Mouse (Mus musculus) heart, postnatal 36 days (tissue): ENCODE results near the gene Gfap. TPM values are rescaled to one million over a fixed set of nuclear protein-coding genes. Genes with fewer than 3 reads are reported as not detected.

Experiments
- DNase-seq, 2 experiments: peaks; one replicate each; pipeline ENCODE4 v3.0.0; 2021 to 2022
- intact Hi-C: fragments of 180-260 bp; cut with DNase I; formaldehyde crosslinking; loops from one replicate; pipeline ENCODE4 v1.15.1; 2025
- total RNA-seq, 2 experiments: library from RNA; stranded (reverse); gene quantifications; 2 replicates each; pipeline ENCODE4 v1.2.3; 2021

Gene Gfap
- total RNA-seq, 2 experiments from 2014 or later = 0.19 to 0.31 TPM

DNA sequence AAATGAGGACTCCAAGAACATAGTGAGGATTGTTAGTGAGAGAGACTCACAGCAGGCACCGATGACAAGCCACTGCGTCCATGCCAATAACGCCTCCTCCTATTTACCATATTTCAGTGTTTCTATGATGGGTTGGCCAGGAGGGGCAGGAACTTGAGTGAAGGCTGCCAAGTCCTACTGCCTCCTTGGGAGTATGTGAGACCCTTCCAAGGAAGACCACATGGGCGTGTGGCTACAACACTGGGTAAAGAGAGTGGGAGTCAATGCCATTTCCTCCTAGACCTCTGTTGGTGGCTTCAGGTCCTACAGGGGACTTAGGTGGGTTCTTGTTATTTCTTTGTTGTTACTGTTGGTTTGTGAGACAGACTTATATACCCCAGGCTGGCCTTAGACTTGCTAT, 487 bp upstream of the Gfap start:
- DNase-seq = no peak
- intact Hi-C loops = loop anchor here (1.0 to 10.0 kb wide), 3 partner anchors 92 to 424 kb away; no protein-coding TSS in a partner anchor

- intact Hi-C loops = loop anchor here (2.0 kb wide), 1 partner anchor 254 kb away; no protein-coding TSS in a partner anchor
- no peak for DNase-seq
These were observed 2.3 kb downstream of the Gfap start for GRCm38 (mm10) chr11:102898408-102898807.

- DNase-seq = no peak
- intact Hi-C loops = no loop called here
These were observed 4.1 kb downstream of the Gfap start for GRCm38 (mm10) chr11:102896641-102897040.

- DNase-seq = no peak
- intact Hi-C loops = no loop called here
These were observed 4.9 kb downstream of the Gfap start for GRCm38 (mm10) chr11:102895779-102896178.

DNA sequence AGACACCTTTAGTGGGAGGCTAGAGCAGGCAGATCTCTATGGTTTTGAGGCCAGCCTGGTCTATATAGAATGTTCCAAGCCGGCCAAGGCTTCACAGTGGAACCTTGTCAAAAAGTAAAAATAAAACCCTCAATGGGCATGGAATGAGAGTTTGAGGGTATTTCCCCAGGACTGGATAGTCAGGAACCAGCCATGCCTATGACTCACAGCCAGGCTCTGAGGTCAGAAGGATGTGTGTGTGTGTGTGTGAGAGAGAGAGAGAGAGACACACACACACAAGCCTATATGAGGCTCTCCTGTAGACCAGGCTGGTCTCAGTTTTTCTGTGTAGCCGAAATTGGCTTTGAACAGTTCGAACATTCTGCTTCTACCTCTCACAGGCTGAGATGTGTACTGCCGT, 6.0 kb downstream of the Gfap start:
- DNase-seq = no peak
- intact Hi-C loops = no loop called here

DNA sequence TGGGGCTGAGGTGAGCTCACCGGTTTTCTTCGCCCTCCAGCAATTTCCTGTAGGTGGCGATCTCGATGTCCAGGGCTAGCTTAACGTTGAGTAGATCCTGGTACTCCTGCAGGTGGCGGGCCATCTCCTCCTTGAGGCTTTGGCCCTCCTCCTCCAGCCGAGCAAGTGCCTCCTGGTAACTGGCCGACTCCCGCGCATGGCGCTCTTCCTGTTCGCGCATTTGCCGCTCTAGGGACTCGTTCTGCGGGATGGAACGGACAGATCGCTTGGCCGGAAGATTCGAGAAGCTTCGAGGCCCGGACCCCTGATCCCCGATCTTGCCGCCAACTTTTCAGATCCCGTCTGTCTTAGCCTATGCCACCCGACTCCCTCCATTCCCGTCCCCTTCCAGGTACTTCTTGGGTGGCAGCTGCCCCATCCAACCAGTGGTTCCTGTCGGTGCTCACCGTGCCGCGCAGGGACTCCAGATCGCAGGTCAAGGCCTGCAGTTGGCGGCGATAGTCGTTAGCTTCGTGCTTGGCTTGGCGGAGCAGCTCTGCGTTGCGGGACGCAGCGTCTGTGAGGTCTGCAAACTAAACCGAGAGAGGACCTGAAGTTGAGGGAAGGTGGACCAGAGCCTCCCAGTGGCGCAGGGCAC, 7.6 kb downstream of the Gfap start:
- peak; percentile 48 to 54 for DNase-seq
- intact Hi-C loops = no loop called here

GRCm38 (mm10) chr11:102890096-102890495, 10.6 kb downstream of the Gfap start:
- no peak for DNase-seq
- intact Hi-C loops = no loop called here

DNA sequence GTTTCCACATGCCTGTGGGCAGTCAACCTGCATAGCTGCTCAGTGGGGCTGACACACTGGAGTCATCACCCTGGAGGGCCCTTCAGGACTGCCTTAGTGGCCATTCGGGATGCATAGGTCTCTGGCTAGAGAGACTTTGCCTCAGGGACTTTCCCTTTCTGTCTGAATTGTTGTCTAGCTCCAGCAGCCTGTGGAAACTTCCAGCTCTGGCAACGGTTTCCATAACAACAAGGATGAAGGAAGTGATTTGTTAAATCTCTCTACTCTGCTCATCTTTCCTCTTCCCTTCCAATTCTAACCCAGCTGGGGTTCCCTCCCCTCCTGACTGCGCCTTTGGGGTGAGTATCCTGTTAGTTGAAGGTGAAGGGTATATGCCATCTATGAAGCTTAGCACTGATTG, 12.6 kb downstream of the Gfap start:
- intact Hi-C loops = loop anchor here (10.0 kb wide), 1 partner anchor 517 kb away; no protein-coding TSS in a partner anchor
- DNase-seq = no peak

GRCm38 (mm10) chr11:102887433-102887832, 13.3 kb downstream of the Gfap start:
- intact Hi-C loops = loop anchor here (10.0 kb wide), 1 partner anchor 517 kb away; no protein-coding TSS in a partner anchor

DNA sequence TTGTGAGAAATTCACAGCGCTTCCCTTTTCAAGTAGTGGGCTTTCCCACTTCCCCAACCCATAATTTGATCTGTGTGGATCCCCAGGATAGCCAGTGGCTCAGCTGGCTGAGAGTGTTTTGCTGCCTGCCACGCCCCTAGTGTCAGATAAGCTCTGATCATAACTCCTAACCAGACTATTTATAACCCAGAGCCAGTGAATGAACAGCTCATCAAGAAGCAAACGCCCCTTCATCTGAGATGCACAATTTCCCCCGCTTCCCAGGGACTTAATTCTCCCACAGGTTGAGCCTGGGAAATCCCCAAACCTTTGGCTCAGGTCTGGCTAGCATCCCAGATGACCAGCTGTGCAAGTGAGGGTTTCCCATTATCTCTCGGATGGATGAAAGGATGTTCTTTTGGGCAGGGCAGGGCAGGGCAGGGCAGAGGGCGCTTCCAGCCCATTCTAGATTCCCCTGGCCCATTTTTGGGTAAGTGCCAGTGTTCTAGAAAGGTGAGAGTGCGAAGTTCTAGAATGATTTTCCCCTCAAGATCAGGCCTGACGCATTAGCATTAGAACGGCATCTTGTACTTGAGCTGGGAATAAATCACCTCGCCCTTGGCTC, 16.0 kb downstream of the Gfap start, which contains the start of gene Fam187a:
Gene Fam187a, plus strand, starts transcription at position 554 of the 604 bp plus-strand sequence.
- DNase-seq = no peak
- intact Hi-C loops = loop anchor here (10.0 kb wide), 1 partner anchor 520 kb away; no protein-coding TSS in a partner anchor

More at GRCm38 (mm10) chr11:102887433-102887832, 13.3 kb downstream of the Gfap start:
- no peak for DNase-seq

DNA sequence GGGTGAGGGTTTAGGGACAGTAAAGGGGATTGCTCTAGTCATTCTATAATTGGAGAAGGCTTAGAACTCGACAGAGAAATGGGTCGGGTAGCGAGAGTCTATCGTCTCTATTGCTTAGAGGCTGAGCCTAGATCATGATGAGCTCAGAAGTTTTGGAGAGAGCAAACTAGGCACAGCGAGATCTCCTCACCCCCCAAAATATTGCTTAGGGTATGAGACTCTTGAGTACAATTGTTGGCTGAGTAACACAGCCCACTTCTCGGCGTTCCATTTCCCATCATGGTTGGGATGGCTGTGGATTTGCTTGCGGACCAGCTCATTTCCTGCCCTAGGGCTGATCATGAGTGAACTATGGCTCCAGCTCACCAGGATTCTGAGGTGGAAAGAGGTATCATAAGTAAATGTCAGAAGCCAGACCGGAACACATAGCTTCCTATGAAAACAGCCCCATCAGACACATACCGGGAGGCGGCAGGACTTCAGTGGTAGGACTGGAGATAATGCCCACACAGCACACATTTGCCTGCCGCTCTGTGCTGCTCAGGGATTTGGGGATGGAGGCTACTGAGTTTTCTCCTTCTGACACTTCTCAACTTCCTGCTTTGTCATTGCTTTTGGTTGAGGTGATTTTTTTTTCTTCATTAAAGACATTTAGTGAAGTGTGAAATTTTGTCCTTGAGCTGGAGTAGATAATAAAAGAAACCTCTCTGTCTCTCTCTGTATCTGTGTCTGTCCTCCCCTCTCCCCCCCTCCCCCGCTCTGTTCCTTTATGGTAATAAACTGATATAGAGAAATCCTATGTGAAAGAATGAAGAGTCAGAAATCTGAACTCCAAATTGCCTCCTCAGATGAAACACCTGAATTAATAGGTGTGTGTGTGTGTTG, 19.2 kb downstream of the Gfap start:
- no peak for DNase-seq
- intact Hi-C loops = loop anchor here (10.0 kb wide), 1 partner anchor 523 kb away; no protein-coding TSS in a partner anchor

- peak; percentile 94 to 97 for DNase-seq
- intact Hi-C loops = loop anchor here (10.0 kb wide), 1 partner anchor 524 kb away; no protein-coding TSS in a partner anchor
These were observed 20.0 kb downstream of the Gfap start, which contains the start of the genes Eftud2 and Ccdc103 for GRCm38 (mm10) chr11:102880585-102881313. Gene Eftud2 (minus strand): TSS chr11:102880985. Gene Ccdc103 (plus strand): TSS chr11:102881204.

- intact Hi-C loops = no loop called here
- DNase-seq = no peak
These were observed 21.2 kb downstream of the Gfap start for GRCm38 (mm10) chr11:102879558-102879957.

DNA sequence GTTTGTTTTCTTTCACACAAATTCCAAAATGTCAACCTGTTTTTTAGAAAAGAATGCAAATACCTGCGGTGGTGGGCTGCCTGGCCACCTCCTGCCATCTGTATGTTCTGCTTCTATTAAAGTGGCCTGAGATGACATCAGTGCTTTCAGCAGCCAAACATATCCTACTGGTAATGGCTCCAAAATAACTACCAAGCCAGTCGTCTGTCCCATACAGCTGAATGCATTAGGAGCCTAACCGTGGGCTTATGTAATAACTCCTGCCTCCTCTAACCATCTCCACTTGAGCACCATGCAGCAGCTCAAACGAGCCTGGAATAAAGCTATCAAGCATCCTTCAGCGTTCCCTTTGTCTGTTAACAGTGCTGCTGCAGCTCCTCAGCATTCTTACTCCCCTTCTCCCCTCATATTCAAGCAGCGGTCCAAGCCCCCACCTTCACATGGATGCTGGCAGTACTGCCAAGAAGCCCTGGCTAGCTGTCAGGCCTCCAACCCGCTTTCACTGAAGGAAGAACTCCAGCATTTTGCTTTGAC, 25.8 kb downstream of the Gfap start:
- no peak for DNase-seq
- intact Hi-C loops = no loop called here

DNA sequence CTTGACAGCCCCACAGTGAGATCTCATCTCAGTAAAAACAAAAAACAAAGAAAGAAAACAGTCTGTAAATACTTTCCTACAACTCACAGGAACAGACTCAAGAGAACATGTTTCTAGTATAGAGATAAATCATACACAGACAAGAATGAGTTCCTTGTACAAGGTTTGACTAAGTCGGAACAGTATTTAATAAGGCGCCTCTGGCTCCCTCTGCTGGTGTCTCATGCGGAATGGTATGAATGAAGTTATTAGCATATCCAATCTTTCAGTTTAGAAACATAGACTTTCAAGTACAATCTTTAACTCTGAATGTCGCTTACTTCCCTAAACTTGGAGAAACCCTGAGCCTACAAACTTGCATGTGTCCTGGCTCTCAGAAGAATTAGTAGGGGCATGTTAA, 36.4 kb downstream of the Gfap start:
- intact Hi-C loops = loop anchor here (1.0 kb wide), 1 partner anchor 90 kb away; no protein-coding TSS in a partner anchor

GRCm38 (mm10) chr11:102859933-102860332, 40.8 kb downstream of the Gfap start:
- DNase-seq = no peak
- intact Hi-C loops = no loop called here

More for the DNA sequence above, 36.4 kb downstream of the Gfap start:
- DNase-seq = peak; percentile 66 to 81

DNA sequence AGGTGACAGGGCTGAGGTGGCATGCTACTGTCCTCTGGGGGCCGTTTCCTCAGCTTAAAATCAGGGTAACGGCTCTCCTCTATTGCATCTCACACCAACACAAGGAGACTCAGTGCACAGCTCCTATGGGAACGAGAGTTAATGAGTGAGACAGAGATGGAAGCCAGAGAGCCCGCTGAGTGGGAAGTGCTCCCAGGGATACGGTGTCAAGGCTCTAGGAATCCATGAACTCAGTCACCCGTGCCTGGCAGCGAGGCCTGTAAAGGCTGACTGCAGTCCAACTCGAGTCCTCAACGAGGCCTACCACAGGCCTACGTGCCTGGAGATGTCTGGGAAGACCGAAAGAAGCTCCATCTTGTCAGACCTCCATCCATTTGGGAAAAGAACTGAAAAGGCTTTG, 41.8 kb downstream of the Gfap start:
- intact Hi-C loops = no loop called here
- DNase-seq = no peak

- DNase-seq = no peak
- intact Hi-C loops = no loop called here
These were observed 44.8 kb downstream of the Gfap start for GRCm38 (mm10) chr11:102855941-102856340.

DNA sequence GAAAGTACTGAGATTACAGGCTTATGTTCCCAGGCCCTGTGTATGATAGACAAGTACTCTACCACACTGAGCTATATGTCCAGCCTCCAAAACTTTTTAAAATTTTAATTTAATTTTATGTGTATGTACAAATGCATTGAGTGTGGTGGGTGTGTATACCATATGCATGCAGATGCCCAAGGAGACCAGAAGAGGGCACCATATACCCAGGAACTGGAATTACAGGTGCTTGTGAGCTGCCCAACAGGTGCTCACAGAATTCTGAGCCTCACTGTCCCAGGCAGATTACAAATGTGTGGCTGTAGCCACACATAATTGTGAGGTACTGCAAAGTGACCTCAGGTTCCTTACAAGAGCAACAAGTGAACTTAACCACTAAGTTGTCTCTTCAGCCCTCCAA, 47.0 kb downstream of the Gfap start:
- DNase-seq = no peak
- intact Hi-C loops = loop anchor here (2.0 kb wide), 1 partner anchor 35 kb away; the partner anchor contains the start of gene Gjc1
